Mouse (Mus musculus) lung, adult 2 months (tissue): ENCODE measurements around the gene Tmem178.

Experiments
- CTCF ChIP-seq: fragments of 200-500 bp; IDR thresholded peaks from 2 replicates; pipeline ENCODE4 v1.5.1; 2011; ENCODE audit warnings: mild to moderate bottlenecking, low read length, control low read depth; ENCODE audit not compliant: insufficient read depth
- POLR2A ChIP-seq: fragments of 200-500 bp; IDR thresholded peaks from 2 replicates; pipeline ENCODE4 v1.6.1; 2011; ENCODE audit warnings: low read depth, mild to moderate bottlenecking, control low read depth, low read length, borderline replicate concordance; ENCODE audit errors: extremely low read depth

DNA sequence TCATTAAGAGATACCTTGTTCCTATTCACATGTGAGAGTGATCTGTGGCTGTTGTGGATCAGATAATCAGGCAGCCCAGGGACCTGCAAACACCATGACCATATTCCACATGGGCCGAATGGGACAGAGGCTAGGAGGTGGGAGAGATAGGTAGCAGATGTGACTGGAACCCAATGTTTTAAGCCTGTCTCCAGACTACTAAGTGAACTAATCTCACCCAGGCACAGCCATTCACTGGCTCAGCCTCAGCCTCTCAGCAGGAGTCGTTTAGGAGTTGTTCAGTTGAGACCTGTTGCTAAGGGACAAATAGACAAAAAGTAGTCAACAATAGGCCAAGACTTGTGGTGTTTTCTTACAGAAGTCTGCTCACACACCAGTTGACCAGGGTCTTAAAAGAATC, 48.0 kb upstream of the Tmem178 start:
- TF ChIP-seq POLR2A: no peak
- TF ChIP-seq CTCF: no peak
